Mouse (Mus musculus) embryo, embryonic 11 days (tissue): ENCODE data around the gene Kifc3.

Source experiments
- DNase-seq: peaks from one replicate; pipeline ENCODE4 v3.0.0-alpha.2; 2015

Gene Kifc3

GRCm38 (mm10) chr8:95154654-95155053 is 48.0 kb downstream of the Kifc3 start:
- no peak for DNase-seq

GRCm38 (mm10) chr8:95154056-95154455 is 48.6 kb downstream of the Kifc3 start:
- no peak for DNase-seq

DNA sequence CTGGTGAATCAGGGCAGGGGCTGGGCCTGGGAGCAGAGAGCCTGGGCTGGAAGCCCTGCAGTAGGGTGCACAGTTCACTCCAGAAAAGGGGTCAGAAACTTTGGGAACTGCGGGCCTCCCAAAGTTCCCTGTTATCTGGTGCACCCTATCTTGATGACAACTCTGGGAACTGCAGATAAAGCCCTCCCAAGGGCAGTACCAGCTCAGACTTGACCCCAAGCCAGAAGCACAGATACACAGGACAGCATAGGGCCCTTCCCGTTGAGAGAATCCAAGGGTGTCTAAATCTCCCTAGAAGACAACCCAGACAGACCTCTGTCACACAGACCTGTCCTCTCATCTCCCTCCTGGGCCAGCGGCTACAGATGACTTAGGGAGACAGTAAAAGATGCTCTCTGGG is 52.0 kb downstream of the Kifc3 start:
- DNase-seq, result no peak

GRCm38 (mm10) chr8:95149426-95149825 is 53.2 kb downstream of the Kifc3 start:
- no peak for DNase-seq

GRCm38 (mm10) chr8:95146846-95147245 is 55.8 kb downstream of the Kifc3 start:
- DNase-seq, result no peak

- DNase-seq, result no peak
These were observed 56.4 kb downstream of the Kifc3 start for GRCm38 (mm10) chr8:95146044-95146745.

- DNase-seq, result no peak
These were observed 58.0 kb downstream of the Kifc3 start for GRCm38 (mm10) chr8:95144631-95145015.

DNA sequence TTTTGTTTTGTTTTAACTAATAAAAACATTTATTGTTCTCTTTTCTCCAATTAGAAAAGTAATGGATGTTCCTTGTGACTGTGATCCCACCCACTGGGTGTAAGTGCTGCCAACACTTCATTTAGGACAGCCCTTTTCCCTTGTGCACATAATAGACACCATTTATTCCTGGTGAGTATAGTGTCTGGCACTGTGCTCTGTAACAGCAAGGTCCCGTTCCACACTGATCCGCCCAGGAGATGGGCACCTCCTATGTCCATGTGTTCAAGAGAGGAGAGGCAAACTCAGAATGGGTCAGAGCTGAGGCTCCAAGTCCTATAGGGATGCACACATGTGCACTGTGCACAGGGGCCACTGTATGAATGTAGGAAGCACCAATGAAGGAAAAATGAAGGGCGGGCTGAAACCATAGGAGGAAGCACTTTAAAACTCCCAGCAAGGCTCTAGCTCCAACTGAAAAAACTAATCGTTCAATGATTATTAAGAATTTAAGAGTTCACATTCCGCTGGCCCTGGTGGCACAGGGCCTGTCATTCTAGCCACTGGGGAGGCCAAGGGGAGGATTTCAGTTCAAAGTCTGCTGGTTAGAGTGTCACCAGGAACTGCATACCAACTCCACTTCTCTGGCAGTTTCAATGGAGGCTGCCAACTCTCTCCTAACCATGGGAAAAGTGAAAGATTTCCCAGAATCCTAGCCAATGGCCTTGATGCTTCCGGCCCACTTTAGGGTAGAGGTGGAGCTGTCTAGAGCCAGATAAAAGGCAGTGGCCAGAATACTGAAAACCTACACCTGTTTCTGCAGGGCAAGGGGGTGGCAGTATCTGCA is 58.6 kb downstream of the Kifc3 start:
- no peak for DNase-seq

DNA sequence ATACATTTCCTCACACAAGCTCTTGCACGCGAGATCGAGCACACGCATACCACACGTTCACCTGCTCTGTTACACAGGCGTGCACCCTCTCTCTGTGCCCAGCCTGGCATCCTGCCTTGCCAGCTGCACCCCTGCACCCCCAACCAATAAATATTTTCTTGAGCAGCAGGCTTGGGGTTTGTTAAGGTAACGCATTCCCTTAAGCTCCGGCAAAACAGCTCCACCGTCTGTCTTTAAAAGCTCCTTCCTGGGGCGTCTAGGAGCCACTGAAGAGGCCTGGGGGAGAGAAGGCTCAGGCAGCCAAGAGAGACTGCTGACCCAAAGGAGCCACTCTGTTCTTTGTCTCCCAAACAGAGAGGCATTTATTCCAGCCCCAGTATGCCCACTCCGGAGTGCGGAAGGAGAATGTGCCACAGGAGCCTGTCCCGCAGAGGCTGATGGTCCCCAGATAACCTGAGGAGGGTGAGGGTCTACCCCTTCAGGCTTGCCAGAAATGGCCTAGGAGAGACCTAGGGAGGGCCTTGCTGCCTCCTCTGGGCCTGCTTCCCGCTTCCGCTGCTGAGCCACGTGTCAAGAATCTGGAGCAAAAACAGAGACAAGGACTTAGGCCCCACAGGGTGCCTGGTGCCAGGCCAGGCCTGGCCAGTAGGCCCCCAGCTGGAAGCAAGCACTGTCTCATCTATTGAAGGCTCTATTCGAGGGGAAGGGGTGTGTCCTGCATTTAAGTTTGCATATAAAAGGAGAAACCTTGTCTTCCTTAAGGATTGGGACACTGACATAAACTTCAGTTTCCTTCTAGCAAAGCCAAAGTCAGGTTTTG is 59.4 kb downstream of the Kifc3 start:
- peak; percentile 36 for DNase-seq

GRCm38 (mm10) chr8:95142075-95142831 is 60.4 kb downstream of the Kifc3 start:
- DNase-seq, result peak; percentile 82

DNA sequence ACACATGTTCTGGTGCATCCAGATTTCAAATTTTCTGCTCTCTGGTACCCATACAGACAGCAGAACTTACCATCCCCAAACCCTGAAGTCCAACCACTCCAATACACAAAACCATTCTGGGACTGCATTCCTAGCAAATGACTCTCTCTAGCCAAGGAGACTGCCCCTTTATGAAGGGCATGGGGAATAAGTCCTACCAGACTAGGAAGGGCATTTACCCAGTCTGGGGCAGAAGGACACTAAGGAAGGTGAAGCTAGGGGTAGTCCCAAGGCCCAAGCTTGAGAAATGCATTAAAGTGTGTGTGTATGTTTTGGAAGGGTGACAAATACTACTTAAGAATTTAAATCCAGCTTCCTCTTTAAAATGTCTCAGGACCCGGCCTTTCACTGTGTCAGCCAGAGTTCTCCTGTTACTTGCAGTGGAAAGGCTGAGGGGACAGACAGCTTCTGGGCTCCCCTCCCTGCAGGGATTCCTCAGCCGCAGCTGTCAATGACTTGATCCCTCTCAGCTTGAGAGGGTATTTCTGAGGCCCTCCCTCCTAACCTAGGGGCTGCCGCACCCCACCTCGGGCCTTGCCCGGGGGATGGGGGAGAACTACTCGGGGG is 61.0 kb downstream of the Kifc3 start:
- DNase-seq, result no peak

GRCm38 (mm10) chr8:95141026-95141425 is 61.6 kb downstream of the Kifc3 start:
- no peak for DNase-seq

DNA sequence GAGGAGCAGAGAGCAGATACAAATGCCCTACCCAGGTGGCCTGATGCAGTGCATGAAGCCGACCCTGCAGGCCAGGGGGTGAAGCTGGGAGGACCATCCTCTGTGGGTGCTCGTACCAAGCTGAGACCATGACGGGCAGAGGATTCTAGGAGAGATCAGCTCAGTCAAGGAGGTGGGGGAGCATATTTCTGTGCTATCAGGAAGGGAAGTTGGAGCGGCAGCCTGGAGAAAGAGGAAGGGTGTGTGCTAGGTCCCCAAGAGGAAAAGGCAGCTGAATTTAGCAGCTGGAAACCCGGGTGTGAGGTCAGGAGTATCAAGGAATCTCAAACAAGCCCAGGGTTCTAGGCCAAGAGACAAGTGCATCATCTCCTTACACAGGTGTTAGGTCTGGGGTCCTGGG is 62.1 kb downstream of the Kifc3 start:
- DNase-seq, result no peak

GRCm38 (mm10) chr8:95139051-95139365 is 63.6 kb downstream of the Kifc3 start:
- DNase-seq, result no peak

DNA sequence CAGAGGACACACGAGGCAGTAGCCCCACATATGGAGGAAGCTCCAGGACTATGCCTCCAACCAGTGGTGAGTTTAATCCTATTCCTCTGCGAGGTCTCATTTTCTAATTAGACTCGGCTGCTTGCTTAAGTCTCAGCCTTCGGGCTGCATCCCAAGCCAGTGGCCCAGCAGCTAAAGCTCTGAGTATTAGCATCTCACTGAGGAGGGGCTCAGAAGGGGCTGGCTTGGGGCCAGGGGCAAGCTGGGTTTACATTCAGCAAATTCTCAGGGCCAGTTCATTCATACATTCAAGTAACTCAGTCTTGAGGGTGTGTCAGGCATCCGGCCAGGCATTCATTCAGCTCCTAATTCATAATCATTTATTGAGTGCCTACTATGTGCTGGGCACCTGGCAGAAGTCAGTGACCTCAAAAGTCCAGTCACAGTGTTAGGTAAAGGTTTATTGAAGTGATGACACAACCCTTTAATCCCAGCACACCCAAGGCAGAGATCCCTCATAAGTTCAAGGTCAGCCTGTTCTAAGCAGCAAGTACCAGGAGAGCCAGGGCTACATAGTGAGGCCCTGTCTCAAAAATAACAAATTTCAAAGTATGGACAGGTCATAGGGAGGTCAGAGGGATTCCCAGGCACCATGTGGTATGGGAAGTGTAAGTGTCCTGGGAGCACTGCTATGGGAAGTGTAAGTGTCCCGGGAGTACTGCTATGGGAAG is 64.1 kb downstream of the Kifc3 start:
- peak; percentile 37 for DNase-seq

DNA sequence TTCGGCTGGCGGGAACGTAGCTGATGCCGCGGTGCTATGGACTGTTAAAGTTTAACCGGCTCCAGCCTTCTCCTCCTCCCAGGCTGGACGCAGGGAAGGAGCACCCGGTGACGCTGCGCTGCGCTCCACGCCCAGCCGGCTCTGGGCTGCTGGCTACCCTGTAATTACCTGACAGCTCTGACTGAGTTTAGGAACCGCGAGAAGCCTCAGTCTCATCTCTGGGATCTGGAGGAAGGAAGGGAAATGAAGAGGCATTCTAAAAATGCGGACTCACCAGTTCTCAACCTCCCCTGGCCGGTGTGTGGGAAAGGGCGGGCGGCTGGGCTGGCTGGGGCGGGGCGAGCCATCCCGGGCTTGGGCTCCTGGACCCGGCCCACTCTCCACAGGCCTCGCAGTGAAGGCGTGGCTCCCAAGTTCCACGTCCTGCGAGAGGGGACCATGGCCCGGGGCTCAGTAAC is 64.9 kb downstream of the Kifc3 start:
- peak; percentile 63 for DNase-seq

DNA sequence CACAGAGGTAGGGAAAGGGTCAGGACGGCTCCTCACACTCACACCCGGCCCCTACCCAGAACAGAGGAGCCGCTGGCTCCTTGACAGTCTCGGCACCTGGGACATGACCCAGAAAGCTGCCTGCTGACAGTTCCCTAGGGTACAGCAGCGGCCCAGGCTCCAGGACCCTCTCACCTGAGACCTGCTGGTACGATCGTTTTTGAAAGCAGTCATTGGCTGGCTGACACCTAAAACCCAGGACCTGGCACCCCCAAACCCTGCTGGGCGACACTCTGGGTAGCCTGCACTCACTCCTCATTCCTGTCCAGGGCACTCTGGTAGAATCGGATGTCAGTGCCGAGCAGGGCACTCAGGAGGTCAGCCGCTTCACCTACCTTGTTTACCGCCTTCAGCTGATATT is 65.4 kb downstream of the Kifc3 start:
- DNase-seq, result no peak

- no peak for DNase-seq
These were observed 66.4 kb downstream of the Kifc3 start for GRCm38 (mm10) chr8:95136218-95136617.

DNA sequence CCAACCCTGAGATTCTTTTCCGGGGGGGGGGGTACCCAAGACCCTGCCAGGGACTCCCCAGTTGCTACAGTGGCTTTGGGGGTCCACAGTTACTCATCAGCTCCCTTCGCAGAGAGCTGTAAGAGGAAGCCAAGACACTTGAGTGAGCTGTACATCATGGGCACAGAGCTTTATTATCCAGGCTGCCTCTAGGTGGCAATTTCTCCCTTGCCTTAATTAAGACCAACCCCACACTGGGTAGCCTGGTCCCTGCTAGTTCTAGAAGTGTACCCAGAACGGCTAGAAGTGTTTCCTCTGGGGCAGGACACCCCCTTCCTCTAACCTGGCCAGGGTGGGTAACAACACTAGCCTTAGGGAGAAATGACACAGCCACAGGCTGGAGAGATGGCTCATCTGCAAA is 67.4 kb downstream of the Kifc3 start:
- DNase-seq, result no peak

DNA sequence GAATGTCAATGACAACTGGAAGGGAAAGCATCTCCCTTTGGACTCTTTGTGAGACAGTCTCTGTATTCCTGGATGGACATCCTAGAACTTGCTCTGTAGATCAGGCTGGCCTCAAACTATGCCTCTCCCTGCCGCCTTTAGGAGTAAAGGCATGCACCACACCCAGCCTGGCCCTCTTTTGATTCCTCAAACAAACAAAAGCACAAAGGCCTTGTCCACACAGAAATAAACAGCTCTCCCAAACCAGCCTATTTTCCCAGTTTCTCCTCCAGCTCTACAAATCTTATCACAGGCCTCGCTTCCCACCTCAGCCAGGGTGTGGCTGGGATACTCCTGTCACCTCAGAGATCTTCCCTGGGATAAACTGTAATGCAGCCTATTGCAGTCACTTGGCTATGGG is 68.4 kb downstream of the Kifc3 start:
- no peak for DNase-seq

DNA sequence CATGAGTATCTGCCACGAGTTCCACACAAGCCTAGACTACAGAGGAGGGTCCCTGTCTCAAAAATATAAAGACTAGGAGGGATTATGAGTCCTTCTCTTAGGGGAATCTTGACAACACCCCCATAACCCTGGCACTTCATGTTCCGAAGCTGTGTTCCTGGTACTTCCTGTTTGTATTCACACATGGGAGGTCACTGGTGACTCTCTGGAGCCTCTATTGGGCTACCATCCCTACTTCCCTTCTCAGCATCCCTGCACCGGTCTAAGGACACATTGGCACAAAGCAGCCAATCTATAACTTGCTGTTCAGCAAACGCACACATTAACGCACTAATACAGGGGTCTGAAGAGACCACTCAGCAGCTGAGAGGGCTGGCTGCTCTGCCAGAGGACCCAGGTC is 70.6 kb downstream of the Kifc3 start:
- DNase-seq, result no peak
